Mouse (Mus musculus) forebrain, embryonic 13.5 days (tissue): ENCODE data around the gene Cpn2. TPM values are rescaled to one million over a fixed set of nuclear protein-coding genes. Genes with fewer than 3 reads are reported as not detected.

Source experiments
- ATAC-seq: fragments of 200-750 bp; cut with Nextera tagmentation; 2 replicates; pipeline ENCODE4 v1.8.0; 2017
- H3K27ac ChIP-seq: fragments of 300-500 bp; sonication (generic); 2 replicates; pipeline ENCODE4 v1.5.1; 2015; ENCODE audit warnings: inconsistent platforms, mild to moderate bottlenecking, moderate library complexity
- H3K27me3 ChIP-seq: fragments of 300-500 bp; sonication (generic); 2 replicates; pipeline ENCODE4 v1.6.1; 2015; ENCODE audit warnings: mild to moderate bottlenecking, inconsistent platforms
- H3K36me3 ChIP-seq: fragments of 300-500 bp; sonication (generic); 2 replicates; pipeline ENCODE4 v1.6.1; 2015; ENCODE audit warnings: mild to moderate bottlenecking, inconsistent platforms; ENCODE audit not compliant: poor library complexity, severe bottlenecking
- H3K4me1 ChIP-seq: fragments of 300-500 bp; sonication (generic); 2 replicates; pipeline ENCODE4 v1.6.1; 2015; ENCODE audit warnings: inconsistent platforms
- H3K4me2 ChIP-seq: fragments of 300-500 bp; sonication (generic); 2 replicates; pipeline ENCODE4 v1.6.1; 2015; ENCODE audit warnings: inconsistent platforms, mild to moderate bottlenecking, moderate library complexity
- H3K4me3 ChIP-seq: fragments of 300-500 bp; sonication (generic); 2 replicates; pipeline ENCODE4 v1.5.1; 2015; ENCODE audit warnings: mild to moderate bottlenecking, inconsistent platforms
- H3K9ac ChIP-seq: fragments of 300-500 bp; sonication (generic); 2 replicates; pipeline ENCODE4 v1.6.1; 2015; ENCODE audit warnings: mild to moderate bottlenecking, inconsistent platforms
- H3K9me3 ChIP-seq: fragments of 300-500 bp; sonication (generic); replicated peaks from 2 replicates; pipeline ENCODE4 v1.6.1; 2016; ENCODE audit warnings: inconsistent platforms
- WGBS: fragments of 180-500 bp; shearing (Covaris S2); methylation state at CpG from one replicate; pipeline ENCODE4 v1.1.7; 2015; 5-methylcytosine and 5-hydroxymethylcytosine counted together
- polyA plus RNA-seq: library from polyadenylated mRNA; unstranded; fragments of >200 nt; fragmentation: Nextera tagmentation; extraction: Ambion mirVana; gene quantifications from 2 replicates; pipeline ENCODE4 v1.2.1, GENCODE M21; 2015

The Cpn2 gene
- polyA plus RNA-seq, 1 experiment from 2014 or later = not detected

- Histone ChIP-seq H3K9me3 (no peaks in the 10 kb centered on the region), H3K27me3 (peaks cover 44% of the 10 kb centered on the region), H3K4me2 (no peak overlapping the region), H3K4me1 (peaks cover 23% of the 10 kb centered on the region), H3K27ac (no peak overlapping the region), H3K9ac (no peak overlapping the region), H3K36me3 (no peaks in the 10 kb centered on the region), H3K4me3 (no peak overlapping the region)
- no peak; the same call in 1 of the 2 replicates for ATAC-seq
- 34% methylated on average over 13 of the region's 13 CpGs for WGBS
These were observed 35.3 kb downstream of the Cpn2 start for GRCm38 (mm10) chr16:30231882-30232604.

GRCm38 (mm10) chr16:30227352-30227751 is 39.9 kb downstream of the Cpn2 start:
- H3K9me3 ChIP-seq = no peaks in the 10 kb centered on the region
- H3K27ac ChIP-seq = no peak overlapping the region
- no peak overlapping the region for H3K4me2 ChIP-seq
- no peak for ATAC-seq
- no peak overlapping the region for H3K9ac ChIP-seq
- 80% methylated on average over 7 of the region's 7 CpGs for WGBS
- H3K27me3 ChIP-seq = 0 out of 2 replicates have a peak, but pooled peaks cover 7% of the 10 kb centered on the region
- H3K4me3 ChIP-seq = no peak overlapping the region
- H3K4me1 ChIP-seq = 0 out of 2 replicates have a peak, but pooled peaks cover 5% of the 10 kb centered on the region
- H3K36me3 ChIP-seq = no peaks in the 10 kb centered on the region

GRCm38 (mm10) chr16:30221161-30221782 is 46.0 kb downstream of the Cpn2 start:
- 83% methylated on average over 13 of the region's 13 CpGs for WGBS
- ATAC-seq = no peak
- Histone ChIP-seq H3K4me3 (no peak overlapping the region), H3K4me2 (no peak overlapping the region), H3K9ac (no peak overlapping the region), H3K36me3 (no peaks in the 10 kb centered on the region), H3K27ac (no peak overlapping the region), H3K4me1 (no peaks in the 10 kb centered on the region), H3K9me3 (no peaks in the 10 kb centered on the region), H3K27me3 (peaks cover 10% of the 10 kb centered on the region)

GRCm38 (mm10) chr16:30215811-30216210 is 51.5 kb downstream of the Cpn2 start:
- Histone ChIP-seq H3K4me2 (no peak overlapping the region), H3K9me3 (no peaks in the 10 kb centered on the region), H3K9ac (no peak overlapping the region), H3K4me3 (no peak overlapping the region), H3K27ac (no peak overlapping the region), H3K4me1 (no peaks in the 10 kb centered on the region), H3K27me3 (peaks cover 16% of the 10 kb centered on the region), H3K36me3 (no peaks in the 10 kb centered on the region)
- ATAC-seq = no peak
- WGBS = 4% methylated on average over 2 of the region's 2 CpGs

- Histone ChIP-seq H3K4me2 (no peak overlapping the region), H3K9me3 (peaks cover 5% of the 10 kb centered on the region; the same call in 1 of the 2 replicates), H3K4me3 (no peak overlapping the region), H3K9ac (no peak overlapping the region), H3K36me3 (no peaks in the 10 kb centered on the region), H3K27ac (no peak overlapping the region), H3K4me1 (no peaks in the 10 kb centered on the region), H3K27me3 (peaks cover 16% of the 10 kb centered on the region)
- ATAC-seq = no peak
- WGBS = 38% methylated on average over 1 of the region's 1 CpGs
These were observed 53.7 kb downstream of the Cpn2 start for GRCm38 (mm10) chr16:30213644-30214043.

- Histone ChIP-seq H3K9ac (no peak overlapping the region), H3K27ac (no peak overlapping the region), H3K4me1 (no peaks in the 10 kb centered on the region), H3K27me3 (0 out of 2 replicates have a peak, but pooled peaks cover 7% of the 10 kb centered on the region), H3K4me3 (no peak overlapping the region), H3K9me3 (peaks cover 5% of the 10 kb centered on the region; the same call in 1 of the 2 replicates), H3K4me2 (no peak overlapping the region), H3K36me3 (no peaks in the 10 kb centered on the region)
- WGBS = 47% methylated on average over 3 of the region's 3 CpGs
- ATAC-seq = no peak
These were observed 55.3 kb downstream of the Cpn2 start for GRCm38 (mm10) chr16:30212035-30212434.

- 97% methylated on average over 1 of the region's 1 CpGs for WGBS
- Histone ChIP-seq H3K27me3 (0 out of 2 replicates have a peak, but pooled peaks cover 16% of the 10 kb centered on the region), H3K9me3 (peaks cover 5% of the 10 kb centered on the region; the same call in 1 of the 2 replicates), H3K27ac (no peak overlapping the region), H3K4me3 (no peak overlapping the region), H3K4me1 (peaks cover 13% of the 10 kb centered on the region), H3K4me2 (no peak overlapping the region), H3K9ac (no peak overlapping the region), H3K36me3 (no peaks in the 10 kb centered on the region)
- ATAC-seq = no peak
These were observed 58.0 kb downstream of the Cpn2 start for GRCm38 (mm10) chr16:30209264-30209663.

GRCm38 (mm10) chr16:30207991-30208390 is 59.3 kb downstream of the Cpn2 start:
- Histone ChIP-seq H3K36me3 (no peaks in the 10 kb centered on the region), H3K4me3 (no peak overlapping the region), H3K27me3 (0 out of 2 replicates have a peak, but pooled peaks cover 16% of the 10 kb centered on the region), H3K9me3 (peaks cover 5% of the 10 kb centered on the region; the same call in 1 of the 2 replicates), H3K4me2 (no peak overlapping the region), H3K4me1 (peaks cover 13% of the 10 kb centered on the region), H3K27ac (no peak overlapping the region), H3K9ac (no peak overlapping the region)
- 84% methylated on average over 6 of the region's 7 CpGs for WGBS
- ATAC-seq = no peak

GRCm38 (mm10) chr16:30207111-30207828 is 60.0 kb downstream of the Cpn2 start:
- H3K36me3 ChIP-seq = no peaks in the 10 kb centered on the region
- no peak overlapping the region for H3K9ac ChIP-seq
- peaks cover 5% of the 10 kb centered on the region; the same call in 1 of the 2 replicates for H3K9me3 ChIP-seq
- H3K4me2 ChIP-seq = no peak overlapping the region
- no peak overlapping the region for H3K4me3 ChIP-seq
- 82% methylated on average over 11 of the region's 11 CpGs for WGBS
- H3K27ac ChIP-seq = no peak overlapping the region
- H3K27me3 ChIP-seq = 0 out of 2 replicates have a peak, but pooled peaks cover 16% of the 10 kb centered on the region
- no peak for ATAC-seq
- H3K4me1 ChIP-seq = peaks cover 13% of the 10 kb centered on the region

Other genes starting within 250 kb of the Cpn2 start
- gene Hes1, start 203.1 kb downstream of the Cpn2 start, polyA plus RNA-seq = 29.9 and 30.4 TPM in 2 replicates
- 0.08 and 0.09 TPM in 2 replicates for gene Lrrc15, start 15.8 kb upstream of the Cpn2 start, polyA plus RNA-seq
- 0.34 and 0.64 TPM in 2 replicates for gene Gp5, start 43.3 kb upstream of the Cpn2 start, polyA plus RNA-seq
- 8.4 and 8.6 TPM in 2 replicates for gene Atp13a3, start 138.5 kb upstream of the Cpn2 start, polyA plus RNA-seq